Mouse (Mus musculus) neural tube, embryonic 11.5 days (tissue): Measurements from ENCODE around the gene Gm6370. TPM values are rescaled to one million over a fixed set of nuclear protein-coding genes. Genes with fewer than 3 reads are reported as not detected.
"Not testable (repeated sequence)": the region's sequence is repeated elsewhere in the genome, so short reads cannot be mapped to it uniquely, and the experiment has no call there.

Experiments used
- ATAC-seq: fragments of 200-750 bp; cut with Nextera tagmentation; 2 replicates; pipeline ENCODE4 v1.8.0; 2017; ENCODE audit warnings: moderate number of reproducible peaks, mild to moderate bottlenecking, moderate TSS enrichment, moderate library complexity; ENCODE audit not compliant: insufficient read depth, low FRiP score, low TSS enrichment
- DNase-seq: peaks from one replicate; pipeline ENCODE4 v3.0.0-alpha.2; 2015; ENCODE audit warnings: low spot score
- H3K27ac ChIP-seq: fragments of 300-500 bp; sonication (generic); 2 replicates; pipeline ENCODE4 v1.5.1; 2014; ENCODE audit warnings: low read depth, mild to moderate bottlenecking, low read length
- H3K27me3 ChIP-seq: fragments of 300-500 bp; sonication (generic); 2 replicates; pipeline ENCODE4 v1.6.1; 2014; ENCODE audit warnings: mild to moderate bottlenecking, low read length, mixed read lengths; ENCODE audit not compliant: control insufficient read depth, insufficient read depth
- H3K36me3 ChIP-seq: fragments of 300-500 bp; sonication (generic); 2 replicates; pipeline ENCODE4 v1.6.1; 2014; ENCODE audit warnings: mild to moderate bottlenecking, low read length, moderate library complexity, mixed read lengths; ENCODE audit not compliant: control insufficient read depth, insufficient read depth
- H3K4me1 ChIP-seq: fragments of 300-500 bp; sonication (generic); 2 replicates; pipeline ENCODE4 v1.6.1; 2014; ENCODE audit warnings: low read length, mixed read lengths; ENCODE audit not compliant: control insufficient read depth, insufficient read depth
- H3K4me2 ChIP-seq: fragments of 300-500 bp; sonication (generic); 2 replicates; pipeline ENCODE4 v1.6.1; 2014; ENCODE audit warnings: low read depth, mild to moderate bottlenecking, moderate library complexity
- H3K4me3 ChIP-seq: fragments of 300-500 bp; sonication (generic); 2 replicates; pipeline ENCODE4 v1.5.1; 2014; ENCODE audit warnings: low read depth, low read length
- H3K9ac ChIP-seq: fragments of 300-500 bp; sonication (generic); 2 replicates; pipeline ENCODE4 v1.6.1; 2014; ENCODE audit warnings: mild to moderate bottlenecking, low read length
- H3K9me3 ChIP-seq: fragments of 300-500 bp; sonication (generic); 2 replicates; pipeline ENCODE4 v1.6.1; 2016; ENCODE audit warnings: low read length; ENCODE audit not compliant: control insufficient read depth
- WGBS: fragments of 180-500 bp; shearing (Covaris S2); extraction: QIAGEN DNeasy Blood & Tissue Kit; methylation state at CpG from one replicate; pipeline ENCODE4 v1.1.7; 2014; 5-methylcytosine and 5-hydroxymethylcytosine counted together
- polyA plus RNA-seq: library from polyadenylated mRNA; unstranded; fragments of >200 nt; fragmentation: Nextera tagmentation; extraction: Ambion mirVana; gene quantifications from 2 replicates; pipeline ENCODE4 v1.2.1, GENCODE M21; 2014

Gm6370 gene
- polyA plus RNA-seq, 1 experiment from 2014 or later: not detected

- H3K9me3 ChIP-seq: no peaks in the 10 kb centered on the region
- no peak overlapping the region for H3K4me3 ChIP-seq
- H3K9ac ChIP-seq: no peak overlapping the region
- no peaks in the 10 kb centered on the region for H3K4me1 ChIP-seq
- no peak overlapping the region for H3K27ac ChIP-seq
- H3K27me3 ChIP-seq: no peaks in the 10 kb centered on the region
- no peak overlapping the region for H3K4me2 ChIP-seq
- WGBS: 91% methylated on average over 5 of the region's 5 CpGs
- no peaks in the 10 kb centered on the region; the same call in 1 of the 2 replicates for H3K36me3 ChIP-seq
- ATAC-seq (no peak), DNase-seq (no peak)
These were observed 19.9 kb upstream of the Gm6370 start for GRCm38 (mm10) chr5:146471311-146471710.

GRCm38 (mm10) chr5:146471821-146472220 is 19.3 kb upstream of the Gm6370 start:
- WGBS: 94% methylated on average over 12 of the region's 12 CpGs
- Histone ChIP-seq H3K4me3 (no peak overlapping the region), H3K4me1 (no peaks in the 10 kb centered on the region), H3K27ac (no peak overlapping the region), H3K27me3 (no peaks in the 10 kb centered on the region), H3K9ac (no peak overlapping the region), H3K4me2 (no peak overlapping the region), H3K36me3 (no peaks in the 10 kb centered on the region; the same call in 1 of the 2 replicates), H3K9me3 (no peaks in the 10 kb centered on the region)
- DNase-seq (no peak), ATAC-seq (no peak)

GRCm38 (mm10) chr5:146479564-146479963 is 11.6 kb upstream of the Gm6370 start:
- not testable (repeated sequence) for H3K27me3 ChIP-seq, H3K36me3 ChIP-seq, DNase-seq, ATAC-seq, H3K27ac ChIP-seq, H3K4me1 ChIP-seq, H3K9me3 ChIP-seq, H3K9ac ChIP-seq, H3K4me2 ChIP-seq, H3K4me3 ChIP-seq
- 11% methylated on average over 4 of the region's 4 CpGs for WGBS

GRCm38 (mm10) chr5:146481665-146482064 is 9.5 kb upstream of the Gm6370 start, which contains the start of gene Gm6408:
Gene Gm6408 (plus strand): TSS chr5:146481965.
- not testable (repeated sequence) for H3K27me3 ChIP-seq, H3K27ac ChIP-seq, H3K4me3 ChIP-seq, DNase-seq, H3K9ac ChIP-seq, H3K9me3 ChIP-seq, H3K4me1 ChIP-seq, H3K4me2 ChIP-seq, H3K36me3 ChIP-seq, ATAC-seq
- 86% methylated on average over 1 of the region's 3 CpGs for WGBS

GRCm38 (mm10) chr5:146488959-146489358 is 2.2 kb upstream of the Gm6370 start:
- not testable (repeated sequence) for ATAC-seq, DNase-seq, H3K4me2 ChIP-seq, H3K9me3 ChIP-seq, H3K4me3 ChIP-seq, H3K36me3 ChIP-seq, H3K4me1 ChIP-seq, H3K27ac ChIP-seq, H3K9ac ChIP-seq, H3K27me3 ChIP-seq
- WGBS: 11% methylated on average over 3 of the region's 4 CpGs

- H3K9me3 ChIP-seq, ATAC-seq, H3K36me3 ChIP-seq, H3K27ac ChIP-seq, H3K4me3 ChIP-seq, H3K4me2 ChIP-seq, H3K9ac ChIP-seq, H3K4me1 ChIP-seq, DNase-seq, H3K27me3 ChIP-seq: not testable (repeated sequence)
- WGBS: no CpG with 5 or more reads among the region's 5 CpGs
These were observed 10.9 kb downstream of the Gm6370 start, which contains the start of gene 4930449I24Rik for GRCm38 (mm10) chr5:146502099-146502498. Gene 4930449I24Rik (plus strand): TSS chr5:146502399.

GRCm38 (mm10) chr5:146513823-146514222 is 22.7 kb downstream of the Gm6370 start, which contains the start of gene Gm3402:
Gene Gm3402 (plus strand): TSS chr5:146514123.
- not testable (repeated sequence) for DNase-seq, H3K4me2 ChIP-seq, H3K9ac ChIP-seq, ATAC-seq, H3K9me3 ChIP-seq, H3K27me3 ChIP-seq, H3K27ac ChIP-seq, H3K4me3 ChIP-seq, H3K4me1 ChIP-seq, H3K36me3 ChIP-seq
- no CpG with 5 or more reads among the region's 5 CpGs for WGBS

- not testable (repeated sequence) for DNase-seq, H3K27ac ChIP-seq, H3K27me3 ChIP-seq, H3K4me1 ChIP-seq, H3K9ac ChIP-seq, H3K4me3 ChIP-seq, ATAC-seq, H3K9me3 ChIP-seq, H3K4me2 ChIP-seq, H3K36me3 ChIP-seq
- 100% methylated on average over 1 of the region's 3 CpGs for WGBS
These were observed 34.3 kb downstream of the Gm6370 start, which contains the start of gene Gm3404 for GRCm38 (mm10) chr5:146525501-146525900. Gene Gm3404 (plus strand): TSS chr5:146525801.

GRCm38 (mm10) chr5:146537347-146537746 is 46.2 kb downstream of the Gm6370 start, which contains the start of gene Gm3409:
Gene Gm3409 (plus strand): TSS chr5:146537647.
- H3K9me3 ChIP-seq, H3K36me3 ChIP-seq, H3K4me1 ChIP-seq, H3K27me3 ChIP-seq, ATAC-seq, H3K4me2 ChIP-seq, H3K9ac ChIP-seq, H3K27ac ChIP-seq, DNase-seq, H3K4me3 ChIP-seq: not testable (repeated sequence)
- WGBS: 94% methylated on average over 3 of the region's 3 CpGs
